Mouse (Mus musculus) heart, adult 9 months (tissue): ENCODE measurements at regions not wholly inside any gene's neighbourhood (a gene's known extent, or its start where the extent isn't known, plus 50 kb on each side); places are given as distances from the start of the nearest gene placed in this dataset.

Source experiments
- DNase-seq, 2 experiments: peaks; one replicate each; pipeline ENCODE4 v3.0.0; 2022; ENCODE audit warnings: low spot score in 2 of 2

- no peak for DNase-seq
Observed at GRCm38 (mm10) chrX:169554359-169554758, 130.6 kb upstream of the Mid1 start.

DNA sequence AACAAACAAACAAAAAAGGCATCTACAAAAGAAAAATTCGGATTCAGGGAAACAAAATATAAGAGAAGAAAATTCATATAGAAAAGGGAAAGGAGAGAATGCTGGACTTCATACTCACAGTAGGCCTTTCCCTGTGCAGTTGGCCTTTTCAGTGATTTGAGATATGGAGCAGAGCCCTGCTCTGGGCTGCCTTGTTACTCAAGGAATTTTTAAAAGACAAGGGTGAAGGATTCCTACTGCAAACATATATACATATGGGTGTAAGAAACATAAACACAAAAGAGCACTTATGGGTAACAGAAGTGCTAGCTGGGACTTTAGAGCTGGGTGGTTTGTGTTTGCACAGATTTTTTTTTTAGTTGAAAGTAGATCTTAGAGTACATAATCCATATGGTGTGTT, 132.1 kb upstream of the Mid1 start:
- no peak for DNase-seq

GRCm38 (mm10) chrX:169544037-169544436, 141.0 kb upstream of the Mid1 start:
- no peak for DNase-seq

DNA sequence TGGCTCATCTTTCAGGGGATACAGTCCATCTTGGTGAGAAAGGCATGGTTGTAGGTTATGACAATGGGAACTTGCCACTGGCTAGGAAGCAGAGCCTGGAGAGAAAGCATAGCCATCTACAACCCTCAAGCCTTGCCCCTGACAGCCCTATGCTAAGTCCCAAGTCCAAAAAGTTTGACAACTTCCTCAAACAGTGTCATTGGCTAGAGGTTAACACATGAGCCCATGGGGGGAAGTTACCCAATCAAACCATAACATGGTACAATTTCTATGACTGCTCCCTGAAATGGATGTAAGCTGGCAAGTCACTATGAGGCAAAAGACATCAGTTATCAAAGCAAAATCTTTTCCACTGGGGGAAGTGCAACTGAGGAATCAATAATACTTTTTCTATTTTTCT, 176.8 kb upstream of the Mid1 start:
- no peak for DNase-seq

- DNase-seq = no peak
Observed at GRCm38 (mm10) chrX:169493577-169493976, 173.4 kb upstream of the Hccs start.

DNA sequence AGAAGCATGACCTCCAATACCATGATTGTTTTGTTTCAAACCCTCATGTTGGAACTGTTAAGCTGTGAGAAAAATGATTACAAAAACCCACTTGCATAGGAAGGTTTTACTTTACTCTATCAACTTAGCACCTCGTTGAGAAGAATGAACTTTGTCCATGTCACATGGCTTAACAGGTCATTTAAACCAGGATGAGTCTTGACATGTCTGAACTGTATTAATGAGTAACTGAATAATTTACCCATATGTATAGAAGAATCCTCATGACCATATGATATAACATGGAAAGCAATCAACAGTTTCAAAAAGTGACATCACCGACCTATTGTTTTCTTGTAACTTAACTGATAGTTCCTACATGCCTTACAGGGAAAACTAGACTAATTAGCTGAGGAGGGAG, 153.3 kb upstream of the Hccs start:
- no peak for DNase-seq

DNA sequence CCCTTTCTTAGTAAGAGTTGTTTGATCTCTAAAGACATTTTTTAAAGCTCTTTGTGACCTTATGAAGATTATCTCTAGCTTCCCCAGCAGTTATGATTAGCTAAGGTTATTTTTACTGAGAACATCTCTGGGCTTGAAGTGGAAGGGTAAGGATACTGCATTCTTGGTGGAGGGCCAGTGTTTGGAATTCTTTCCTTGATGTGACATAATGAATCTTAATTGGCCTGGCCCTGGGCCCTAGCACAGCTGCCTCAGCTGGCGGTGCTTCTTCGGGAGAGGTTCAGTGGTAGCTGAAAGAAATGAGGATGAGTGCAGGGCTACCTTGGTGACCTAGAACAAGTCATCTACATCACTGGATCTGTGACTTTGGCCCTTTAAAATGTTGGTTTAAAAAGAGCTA, 150.5 kb upstream of the Hccs start:
- DNase-seq = peak in 1 of 2 experiments; percentile 2

- DNase-seq = no peak
Observed at GRCm38 (mm10) chrX:169450159-169450558, 130.0 kb upstream of the Hccs start.

DNA sequence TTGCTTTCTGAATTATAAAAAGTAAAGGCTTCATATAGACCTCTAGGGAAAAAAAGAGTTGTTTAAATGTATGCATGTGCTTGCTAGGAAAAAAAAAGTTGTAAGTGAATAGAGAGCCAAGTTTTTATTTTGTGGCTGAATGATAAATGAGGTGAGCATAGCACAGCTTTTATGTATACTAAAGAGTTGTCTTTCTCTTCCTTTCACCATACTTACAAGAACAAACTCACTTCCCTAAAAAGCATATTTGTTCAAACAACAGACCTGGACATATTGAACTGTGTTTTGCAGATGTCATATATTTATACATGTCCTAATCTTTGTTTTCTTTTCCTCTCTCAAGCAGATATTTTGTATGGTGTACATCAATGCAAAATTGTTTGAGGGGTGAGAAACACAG, 119.4 kb upstream of the Hccs start:
- no peak for DNase-seq

GRCm38 (mm10) chrX:169438626-169439025, 118.5 kb upstream of the Hccs start:
- no peak for DNase-seq

- no peak for DNase-seq
Observed at GRCm38 (mm10) chrX:169433903-169434302, 113.7 kb upstream of the Hccs start.

DNA sequence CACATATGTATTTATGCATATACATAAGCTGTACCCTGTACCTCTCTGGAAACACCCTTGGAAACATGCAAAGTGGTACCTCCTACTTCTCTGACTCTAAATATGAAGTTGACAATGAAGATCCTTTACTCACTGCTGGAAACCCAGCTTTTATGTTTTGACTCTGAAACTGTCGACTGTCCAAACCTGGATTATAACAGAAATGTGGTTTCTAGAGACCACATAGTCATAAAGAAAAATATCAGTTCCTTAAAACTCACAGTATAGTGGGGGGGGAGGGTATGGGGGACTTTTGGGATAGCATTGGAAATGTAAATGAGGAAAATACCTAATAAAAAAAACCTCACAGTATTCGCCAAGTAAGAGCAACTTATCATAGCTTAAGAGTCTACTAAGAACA, 76.7 kb upstream of the Hccs start:
- DNase-seq = no peak

DNA sequence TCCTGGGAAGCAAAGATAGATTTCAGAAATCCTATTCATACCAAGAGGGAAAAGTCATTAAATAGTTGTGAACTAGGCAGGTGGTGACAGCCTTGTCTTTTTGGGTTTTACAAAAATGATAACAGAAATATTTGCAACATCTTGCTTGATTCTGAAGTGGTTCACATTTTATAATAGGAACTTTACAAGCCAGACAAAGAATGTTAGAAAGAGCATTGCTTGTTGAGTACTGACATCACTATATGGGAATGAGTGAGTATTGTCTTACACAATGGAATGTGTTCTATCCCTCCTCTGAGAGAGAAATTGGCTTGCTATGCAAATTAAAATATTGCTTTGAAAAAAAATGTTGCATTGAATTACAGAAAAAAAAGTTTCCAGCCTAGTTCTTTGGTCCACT, 66.5 kb upstream of the Hccs start:
- DNase-seq = no peak
